Mouse (Mus musculus) spleen, adult 18-20 months (tissue): ENCODE results near the gene Dip2b.

Experiments
- DNase-seq, 2 experiments: peaks; one replicate each; pipeline ENCODE4 v3.0.0; 2022; ENCODE audit warnings: mixed read lengths in 2 of 2

Gene Dip2b

DNA sequence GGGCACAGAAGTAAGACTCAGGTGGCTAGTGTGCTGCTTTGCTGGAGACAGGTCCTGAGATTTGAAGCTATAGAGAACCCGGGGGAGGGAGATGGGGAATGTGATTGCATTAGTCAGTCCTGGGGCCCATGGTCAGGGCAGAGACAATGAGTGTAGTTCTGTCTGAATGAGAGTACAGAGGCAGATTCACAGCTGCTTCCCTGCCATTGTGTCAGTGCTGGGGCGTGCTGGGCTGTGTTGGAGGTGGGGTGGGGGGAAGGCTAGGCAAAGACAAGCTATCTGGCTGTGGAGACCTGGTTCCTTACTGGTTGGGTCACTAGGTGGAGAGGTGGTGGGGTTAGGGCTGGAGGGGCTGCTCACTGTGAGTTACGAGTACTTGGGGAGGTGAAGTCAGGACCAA is 14.3 kb downstream of the Dip2b start:
- no peak for DNase-seq

GRCm38 (mm10) chr15:100056397-100056908 is 18.0 kb downstream of the Dip2b start:
- DNase-seq: no peak

DNA sequence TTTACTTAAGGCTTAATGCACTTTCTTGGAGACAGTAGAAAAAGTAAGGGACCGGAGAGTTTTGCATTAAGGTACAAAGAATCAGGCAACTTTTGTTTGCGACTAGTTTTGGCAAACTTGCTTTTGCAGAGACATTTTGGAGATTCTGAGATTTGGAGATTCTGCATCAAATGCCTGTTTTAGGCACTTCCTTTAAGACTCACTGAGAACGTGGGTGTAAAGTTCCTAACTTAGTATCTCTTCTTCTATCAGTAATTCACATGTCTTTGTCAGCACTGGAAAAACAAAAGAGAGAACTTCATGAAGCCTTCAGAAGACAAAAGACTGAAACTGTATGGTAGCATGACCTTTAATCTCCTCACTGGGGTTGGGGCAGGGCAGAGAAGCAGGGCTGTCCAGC is 19.2 kb downstream of the Dip2b start:
- no peak for DNase-seq

DNA sequence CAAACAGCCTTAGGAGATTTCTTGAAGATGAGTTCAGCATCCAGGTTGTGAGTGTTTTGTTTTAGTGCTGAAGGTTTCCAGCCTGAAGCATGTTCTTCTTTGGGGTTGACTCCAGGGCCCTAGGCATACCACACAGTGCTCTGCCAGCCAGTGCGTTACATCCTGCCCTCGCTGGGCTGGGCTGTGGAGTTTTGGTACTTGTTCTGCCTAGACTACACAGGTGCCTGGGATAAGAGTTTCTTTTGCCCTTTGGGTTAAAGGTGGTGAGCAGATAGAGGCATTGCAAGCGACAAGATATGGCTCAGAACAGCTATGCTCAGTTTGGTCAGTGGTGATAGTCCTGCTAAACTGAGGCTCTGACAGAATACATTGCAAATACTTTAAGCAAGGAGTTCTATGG is 19.7 kb downstream of the Dip2b start:
- DNase-seq: peak in 1 of 2 experiments; percentile 26

- DNase-seq: no peak
These were observed 20.4 kb downstream of the Dip2b start for GRCm38 (mm10) chr15:100058912-100059311.

- no peak for DNase-seq
These were observed 21.3 kb downstream of the Dip2b start for GRCm38 (mm10) chr15:100059626-100060311.

DNA sequence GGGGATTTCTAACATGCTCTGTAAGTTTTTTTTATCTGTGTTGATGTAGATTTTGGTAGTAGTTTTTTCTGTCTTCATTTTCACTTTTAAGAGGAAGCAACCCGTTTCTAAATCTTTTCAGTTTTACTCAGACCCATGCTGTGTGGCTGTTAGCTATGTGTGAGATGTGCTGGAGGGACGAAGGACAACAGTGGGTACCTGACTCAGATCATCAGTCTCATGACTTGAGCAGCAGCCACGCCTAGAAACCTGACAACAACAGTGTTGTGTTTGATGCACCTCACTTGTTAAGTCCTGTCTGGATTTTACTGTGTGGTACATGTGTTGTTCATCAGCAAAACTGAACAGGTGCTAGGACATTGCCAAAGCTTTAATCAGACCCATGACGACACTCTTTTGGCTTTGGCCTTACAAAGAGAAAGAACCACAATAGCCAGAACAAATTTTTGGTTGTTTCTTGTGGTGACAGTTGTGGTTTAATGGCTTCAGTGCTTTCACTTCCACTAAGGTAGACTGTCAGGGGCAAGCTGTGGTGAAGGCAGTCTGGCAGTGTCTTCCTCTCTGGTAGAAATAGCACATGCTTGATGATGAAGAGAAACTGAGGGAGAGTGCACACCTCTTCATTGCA is 22.2 kb downstream of the Dip2b start:
- peak; percentile 19 to 22 for DNase-seq

DNA sequence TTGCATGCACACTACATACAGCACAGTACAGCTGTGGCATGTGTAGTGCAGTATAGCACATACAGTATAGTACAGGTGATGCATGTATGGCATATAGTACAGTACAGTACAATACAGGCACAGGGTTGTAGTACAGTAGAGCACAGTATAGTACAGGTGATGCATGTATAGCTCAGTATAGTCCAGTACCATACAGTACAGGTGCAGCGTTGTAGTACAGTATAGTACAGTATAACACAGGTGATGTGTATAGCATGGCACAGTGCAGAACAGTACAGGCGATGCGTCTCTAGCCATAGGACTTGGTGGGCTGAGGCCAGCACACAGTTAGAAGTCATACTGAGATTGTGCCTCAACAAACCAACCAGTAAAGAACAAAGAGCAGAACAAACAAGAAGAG is 22.9 kb downstream of the Dip2b start:
- no peak for DNase-seq

- no peak for DNase-seq
These were observed 24.8 kb downstream of the Dip2b start for GRCm38 (mm10) chr15:100063229-100063773.

GRCm38 (mm10) chr15:100066702-100067101 is 28.2 kb downstream of the Dip2b start:
- no peak for DNase-seq

DNA sequence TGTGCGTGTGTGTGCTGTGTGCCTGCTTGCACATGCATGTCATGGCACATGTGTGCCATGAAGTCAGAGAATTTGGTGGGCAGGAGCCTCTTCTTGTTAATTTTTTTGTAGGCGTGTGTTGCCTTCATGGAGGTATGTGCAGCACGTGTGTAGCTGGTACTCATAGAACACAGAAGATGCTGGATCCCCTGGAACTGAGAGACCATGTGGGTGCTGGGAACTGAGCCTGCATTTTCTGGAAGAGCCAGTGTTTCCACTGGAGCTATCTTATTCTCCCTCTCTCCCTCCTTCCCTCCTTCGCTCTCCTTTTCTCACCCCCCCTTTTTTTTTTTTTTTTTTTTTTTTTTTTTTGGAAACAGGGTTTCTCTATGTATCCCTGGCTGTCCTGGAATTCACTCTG is 30.6 kb downstream of the Dip2b start:
- DNase-seq: no peak

DNA sequence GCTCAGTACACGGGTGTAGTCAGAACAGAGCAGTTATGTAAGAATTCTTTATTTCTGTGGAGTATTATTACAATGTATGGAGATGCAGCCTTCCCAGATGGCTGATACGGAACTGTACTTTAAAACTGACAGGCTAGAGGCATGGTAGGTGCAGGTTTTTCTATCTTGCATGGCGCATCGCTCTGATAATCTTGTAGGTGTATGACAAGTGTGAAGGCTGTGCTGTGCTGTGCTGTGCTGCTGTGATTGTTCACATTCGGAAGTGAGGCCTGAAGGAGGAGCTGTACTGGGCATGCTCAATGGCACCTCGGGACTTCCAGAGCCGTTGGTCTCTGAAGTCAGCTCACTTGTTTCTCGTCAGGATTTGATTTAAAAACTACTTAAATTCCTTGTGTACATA is 31.6 kb downstream of the Dip2b start:
- no peak for DNase-seq

- no peak for DNase-seq
These were observed 33.4 kb downstream of the Dip2b start for GRCm38 (mm10) chr15:100071819-100072218.

- DNase-seq: no peak
These were observed 35.4 kb downstream of the Dip2b start for GRCm38 (mm10) chr15:100073696-100074453.

DNA sequence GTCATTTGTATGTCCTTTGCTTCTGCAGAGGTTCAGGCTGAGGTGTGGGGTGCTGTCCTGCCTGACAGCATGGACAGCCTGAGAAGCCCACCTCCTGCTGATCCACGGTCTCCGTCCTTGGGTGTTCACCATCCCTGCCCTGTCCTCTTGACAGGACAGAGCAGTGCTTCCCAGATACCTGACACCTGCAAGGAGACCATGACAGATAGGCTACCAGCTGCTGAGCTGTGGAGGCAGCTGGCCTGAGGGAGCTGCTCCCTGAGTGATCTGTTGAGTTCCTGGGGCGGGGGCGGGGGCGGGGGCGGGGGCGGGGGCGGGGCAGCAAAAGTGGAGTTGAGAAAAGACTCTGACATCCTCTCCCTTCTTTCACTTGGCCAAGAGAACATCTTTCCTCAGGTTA is 36.3 kb downstream of the Dip2b start:
- no peak for DNase-seq

GRCm38 (mm10) chr15:100076362-100076761 is 37.9 kb downstream of the Dip2b start:
- DNase-seq: no peak

DNA sequence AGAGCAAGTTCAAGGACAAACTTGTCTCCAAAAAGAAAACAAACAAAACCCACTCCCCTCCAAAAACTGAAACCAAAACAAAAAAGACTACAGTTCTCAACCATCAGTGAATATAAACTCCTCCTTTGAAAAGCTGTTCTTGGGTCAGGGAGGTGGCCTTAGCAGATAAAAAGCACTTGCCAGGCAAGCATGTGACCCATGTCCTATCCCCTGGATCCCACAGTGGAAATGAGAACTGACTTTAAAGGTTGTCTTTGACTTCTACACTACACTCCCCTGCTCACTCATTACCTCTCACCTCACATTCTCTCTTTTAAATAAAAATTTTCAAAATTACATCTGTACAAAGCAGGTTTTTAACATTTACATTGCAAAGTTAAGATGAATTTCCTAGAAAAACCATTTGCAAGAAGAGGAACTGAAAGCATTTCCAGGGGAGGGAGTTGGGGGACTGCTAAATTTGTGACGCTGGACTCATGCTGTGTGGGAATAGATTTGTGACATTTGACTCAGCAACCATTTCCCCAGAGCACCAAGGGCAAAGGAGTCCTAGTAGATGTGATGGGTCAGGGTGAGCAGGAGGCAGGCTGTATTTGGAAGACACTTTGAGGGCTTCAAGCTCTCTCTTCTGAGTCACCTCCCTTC is 42.5 kb downstream of the Dip2b start:
- DNase-seq: no peak

- DNase-seq: no peak
These were observed 43.1 kb downstream of the Dip2b start for GRCm38 (mm10) chr15:100081478-100081998.

GRCm38 (mm10) chr15:100082052-100082451 is 43.6 kb downstream of the Dip2b start:
- no peak for DNase-seq

DNA sequence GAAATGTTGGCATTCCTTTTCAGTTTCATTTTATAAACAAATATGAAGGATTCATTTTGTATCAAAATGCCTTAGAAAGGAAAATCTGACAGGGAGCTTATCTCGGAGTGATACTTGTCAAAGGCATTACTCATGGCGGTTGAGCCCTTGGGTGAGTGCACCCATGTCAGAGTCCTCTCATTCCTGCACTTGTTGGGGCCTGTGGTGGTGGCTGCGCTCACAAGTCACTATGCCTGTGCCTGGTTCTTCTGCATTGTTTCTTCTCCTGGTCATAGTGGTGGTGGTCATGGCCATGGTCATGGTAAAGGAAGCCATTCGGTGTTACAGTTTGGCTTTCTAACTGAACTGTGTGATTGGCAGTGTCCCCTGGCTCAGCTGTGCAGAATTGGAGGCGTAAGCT is 44.3 kb downstream of the Dip2b start:
- DNase-seq: no peak

DNA sequence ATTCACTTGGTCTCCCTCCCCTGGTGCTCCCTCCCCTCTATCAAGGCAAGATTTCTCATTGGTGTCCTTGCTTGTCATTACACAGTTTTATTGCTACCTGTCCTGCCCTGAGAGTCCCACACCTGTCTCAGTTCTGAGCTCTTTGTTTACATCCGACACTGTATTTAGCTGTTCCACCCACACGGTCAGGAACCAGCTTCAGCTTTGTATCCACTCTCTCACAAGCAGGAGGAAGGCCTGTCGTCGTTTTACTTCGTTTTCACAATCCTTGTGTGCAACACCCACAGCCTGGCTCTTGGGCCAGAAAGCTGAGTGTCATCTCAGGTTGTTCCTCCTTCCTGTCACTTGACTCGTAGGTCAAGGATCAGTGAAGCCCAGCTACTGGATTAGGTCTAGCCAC is 45.4 kb downstream of the Dip2b start:
- no peak for DNase-seq

- no peak for DNase-seq
These were observed 46.4 kb downstream of the Dip2b start for GRCm38 (mm10) chr15:100084882-100085281.

- DNase-seq: no peak
These were observed 49.6 kb downstream of the Dip2b start for GRCm38 (mm10) chr15:100088021-100088420.
